Mouse (Mus musculus) bone marrow macrophage, adult 2 months (primary cell): ENCODE results near the gene Mroh9.

Experiments
- CTCF ChIP-seq: IDR thresholded peaks from 2 replicates; pipeline ENCODE4 v1.5.1; 2012; ENCODE audit warnings: low read depth, mild to moderate bottlenecking, low read length, moderate library complexity
- POLR2A ChIP-seq: IDR thresholded peaks from 2 replicates; pipeline ENCODE4 v1.6.1; 2012; ENCODE audit warnings: mild to moderate bottlenecking, low read depth, low read length, borderline replicate concordance

GRCm38 (mm10) chr1:163023075-163023474 is 62.4 kb downstream of the Mroh9 start:
- TF ChIP-seq POLR2A (no peak), CTCF (no peak)
